Mouse (Mus musculus): ENCODE results near the gene Slc25a18. TPM values are rescaled to one million over a fixed set of nuclear protein-coding genes. Genes with fewer than 3 reads are reported as not detected.

The Slc25a18 gene
- polyA plus RNA-seq, 1 experiment, result 0.36 TPM

DNA sequence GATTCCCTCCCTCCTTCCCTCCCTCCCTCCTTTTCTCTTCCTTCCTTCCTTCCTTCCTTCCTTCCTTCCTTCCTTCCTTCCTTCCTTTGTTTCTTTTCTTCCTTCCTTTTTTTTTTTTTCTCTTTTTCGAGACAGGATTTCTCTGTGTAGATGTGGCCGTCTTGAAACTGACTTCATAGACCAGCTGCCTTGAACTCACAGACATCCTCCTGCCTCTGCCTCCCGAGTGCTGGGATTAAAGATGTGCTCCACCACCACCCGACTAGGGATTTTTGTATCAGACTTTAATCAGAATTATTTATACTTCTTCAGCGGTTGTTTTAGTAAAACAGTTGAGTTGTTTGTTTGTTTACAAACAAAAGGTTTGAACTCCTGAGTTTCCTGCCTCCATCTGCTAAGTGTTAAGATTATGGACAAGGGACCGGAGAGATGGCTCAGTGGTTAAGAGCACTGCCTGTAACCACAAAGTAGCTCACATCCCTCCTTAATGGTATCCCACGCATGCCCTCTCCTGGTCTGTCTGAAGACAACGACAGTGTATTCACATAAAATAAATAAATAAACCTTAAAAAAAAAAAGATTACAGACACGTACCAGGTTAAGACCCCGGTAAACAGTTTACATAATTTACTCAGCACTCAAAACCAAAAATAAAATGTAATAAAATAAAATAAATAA lies 49.7 kb downstream of the Slc25a18 start:
- no peak for TF ChIP-seq GATA1 (IDR thresholded peaks at IDR 0.05; ENCODE audit: low read length)

DNA sequence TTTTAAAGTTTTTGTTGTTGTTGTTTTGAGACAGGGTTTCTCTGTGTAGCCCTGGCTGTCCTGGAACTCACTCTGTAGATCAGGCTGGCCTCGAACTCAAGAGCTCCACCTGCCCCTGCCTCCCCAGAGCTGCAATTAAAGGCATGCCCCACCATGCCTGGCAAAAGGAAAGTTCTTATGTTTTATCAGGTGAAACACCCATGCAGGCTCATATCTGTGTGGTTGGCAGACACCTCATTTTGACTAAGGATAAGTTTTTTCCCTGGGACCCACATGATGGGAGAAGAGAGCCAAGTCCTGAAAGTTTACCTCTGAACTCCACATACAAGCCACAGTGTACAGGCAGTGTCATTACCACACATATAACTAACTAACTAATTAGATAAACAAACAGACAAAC lies 56.7 kb downstream of the Slc25a18 start:
- no peak for TF ChIP-seq GATA1 (IDR thresholded peaks at IDR 0.05; ENCODE audit: low read length)

GRCm38 (mm10) chr6:120830866-120831608 lies 57.7 kb downstream of the Slc25a18 start:
- TF ChIP-seq GATA1 (IDR thresholded peaks at IDR 0.05; ENCODE audit: low read length), result peak; percentile 58

GRCm38 (mm10) chr6:120832097-120832496 lies 58.7 kb downstream of the Slc25a18 start:
- peak; percentile 58 for TF ChIP-seq GATA1 (IDR thresholded peaks at IDR 0.05; ENCODE audit: low read length)

- peak; percentile 80 for TF ChIP-seq GATA1 (IDR thresholded peaks at IDR 0.05; ENCODE audit: low read length)
Measured at GRCm38 (mm10) chr6:120834766-120835321, 61.5 kb downstream of the Slc25a18 start.

- no peak for TF ChIP-seq GATA1 (IDR thresholded peaks at IDR 0.05; ENCODE audit: low read length)
Measured at GRCm38 (mm10) chr6:120835474-120836374, 62.3 kb downstream of the Slc25a18 start, which contains the start of gene Bcl2l13. Gene Bcl2l13, plus strand, starts transcription at chr6:120836212.

DNA sequence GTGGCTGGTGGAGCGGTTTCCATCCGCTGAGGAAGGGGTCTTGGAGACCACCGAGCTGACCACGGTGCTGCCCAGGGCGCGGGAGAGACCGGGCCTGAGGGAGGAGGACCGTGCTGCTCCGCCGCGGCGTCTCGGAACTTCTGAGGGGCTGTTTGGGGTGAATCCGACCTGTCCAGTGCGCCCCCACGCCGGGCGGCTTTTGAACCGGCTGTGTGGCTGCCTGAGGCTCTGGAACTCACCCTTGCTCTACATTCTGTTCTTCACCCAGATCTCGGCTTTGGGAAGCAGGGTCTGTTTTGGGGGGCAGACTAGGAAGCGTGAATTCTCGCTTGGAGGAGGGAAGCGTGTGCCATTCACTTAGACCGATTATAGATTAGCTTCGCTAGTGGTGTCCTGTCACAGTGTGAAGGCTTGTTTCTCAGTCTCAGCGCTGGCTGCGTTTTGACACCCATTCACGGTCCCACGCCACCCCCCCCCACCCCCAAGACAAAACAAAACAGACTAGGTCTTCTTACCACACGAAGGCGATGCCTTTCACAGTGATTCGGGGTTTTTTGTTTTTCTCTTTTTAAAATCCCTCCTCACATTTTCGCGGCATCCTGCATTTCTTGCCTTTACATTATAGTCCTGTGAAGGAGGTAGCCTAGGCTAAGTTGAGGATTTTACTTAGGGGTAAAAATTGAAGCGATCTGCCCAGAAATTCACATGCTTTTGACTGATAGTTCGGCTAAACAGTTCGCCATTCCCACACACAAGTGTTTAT lies 63.2 kb downstream of the Slc25a18 start:
- TF ChIP-seq GATA1 (IDR thresholded peaks at IDR 0.05; ENCODE audit: low read length), result no peak

DNA sequence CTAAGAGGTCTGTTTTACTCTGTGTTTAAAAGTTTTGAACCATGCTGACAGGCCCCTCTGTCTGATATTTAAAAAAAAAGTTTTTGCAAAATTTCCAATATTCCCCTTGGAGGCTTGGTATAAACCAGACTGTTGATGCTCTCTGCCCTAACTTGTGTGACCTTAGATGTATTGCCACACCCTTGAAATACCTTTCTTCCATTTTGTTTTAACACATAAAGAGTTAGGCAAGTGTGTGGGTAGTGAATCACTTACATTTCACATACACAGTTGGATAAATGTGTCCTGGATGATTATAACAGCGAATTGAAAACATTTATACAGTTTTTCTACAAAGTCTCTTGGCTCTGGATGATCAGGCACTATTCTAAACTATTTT lies 63.8 kb downstream of the Slc25a18 start:
- no peak for TF ChIP-seq GATA1 (IDR thresholded peaks at IDR 0.05; ENCODE audit: low read length)

- TF ChIP-seq GATA1 (IDR thresholded peaks at IDR 0.05; ENCODE audit: low read length), result no peak
Measured at GRCm38 (mm10) chr6:120840258-120840657, 66.9 kb downstream of the Slc25a18 start.

DNA sequence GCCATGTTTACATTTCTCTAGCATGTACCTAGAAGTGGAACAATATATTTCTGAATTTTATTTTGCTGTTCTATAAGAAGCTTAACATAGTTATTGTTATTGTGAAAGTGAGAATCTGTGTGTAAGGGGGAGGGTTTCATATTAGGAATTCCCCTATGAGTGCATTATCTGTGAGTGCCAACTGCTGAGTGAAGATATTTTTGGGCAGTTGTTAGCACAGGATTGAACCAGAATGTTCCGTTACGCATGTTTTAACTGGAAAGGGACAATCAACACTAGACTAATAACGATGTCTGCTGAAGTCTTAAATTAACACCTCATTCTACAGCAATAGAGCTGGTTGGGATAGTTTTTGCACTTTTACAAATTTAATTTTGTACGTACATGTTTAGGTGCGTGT lies 68.4 kb downstream of the Slc25a18 start:
- no peak for TF ChIP-seq GATA1 (IDR thresholded peaks at IDR 0.05; ENCODE audit: low read length)

Other genes starting within 250 kb of the Slc25a18 start
- 17.4 and 19.6 TPM in 2 replicates for gene Hdhd5, start 242.3 kb upstream of the Slc25a18 start, polyA plus RNA-seq (2012)
- gene Cecr2, start 107.2 kb upstream of the Slc25a18 start, polyA plus RNA-seq (2012), result 28.8 and 34.2 TPM in 2 replicates
- gene Atp6v1e1, start 49.2 kb downstream of the Slc25a18 start, polyA plus RNA-seq (2012), result 55.8 and 65.1 TPM in 2 replicates
- gene Bcl2l13, start 62.6 kb downstream of the Slc25a18 start, polyA plus RNA-seq (2012), result 513 and 679 TPM in 2 replicates
- gene Bid, start 143.3 kb downstream of the Slc25a18 start, polyA plus RNA-seq (2012), result 13.1 and 19.4 TPM in 2 replicates